Mouse (Mus musculus) midbrain, postnatal 0 days (tissue): Measurements from ENCODE around the gene Cstf2t. TPM values are rescaled to one million over a fixed set of nuclear protein-coding genes. Genes with fewer than 3 reads are reported as not detected.

Experiments
- ATAC-seq: fragments of 200-750 bp; cut with Nextera tagmentation; 2 replicates; pipeline ENCODE4 v1.8.0; 2017; ENCODE audit warnings: moderate number of reproducible peaks, mild to moderate bottlenecking, moderate TSS enrichment, moderate library complexity; ENCODE audit not compliant: low FRiP score
- DNase-seq: peaks from one replicate; pipeline ENCODE4 v3.0.0-alpha.2; 2015; ENCODE audit warnings: low spot score
- H3K27ac ChIP-seq: fragments of 300-500 bp; sonication (generic); 2 replicates; pipeline ENCODE4 v1.5.1; 2014; ENCODE audit warnings: low read depth, mild to moderate bottlenecking, low read length, mixed read lengths
- H3K27me3 ChIP-seq: fragments of 300-500 bp; sonication (generic); 2 replicates; pipeline ENCODE4 v1.6.1; 2014; ENCODE audit warnings: low read length, control low read depth, mixed read lengths; ENCODE audit not compliant: insufficient read depth
- H3K36me3 ChIP-seq: fragments of 300-500 bp; sonication (generic); 2 replicates; pipeline ENCODE4 v1.6.1; 2014; ENCODE audit warnings: low read length, control low read depth, mixed read lengths; ENCODE audit not compliant: insufficient read depth
- H3K4me1 ChIP-seq: fragments of 300-500 bp; sonication (generic); 2 replicates; pipeline ENCODE4 v1.6.1; 2014; ENCODE audit warnings: mild to moderate bottlenecking, control low read depth, antibody characterized with exemption, low read length, mixed read lengths; ENCODE audit not compliant: insufficient read depth
- H3K4me2 ChIP-seq: fragments of 300-500 bp; sonication (generic); 2 replicates; pipeline ENCODE4 v1.6.1; 2014; ENCODE audit warnings: low read depth, mild to moderate bottlenecking, low read length, mixed read lengths; ENCODE audit not compliant: poor library complexity, severe bottlenecking
- H3K4me3 ChIP-seq: fragments of 300-500 bp; sonication (generic); 2 replicates; pipeline ENCODE4 v1.5.1; 2014; ENCODE audit warnings: low read depth, mild to moderate bottlenecking, low read length, moderate library complexity
- H3K9ac ChIP-seq: fragments of 300-500 bp; sonication (generic); replicated peaks from 2 replicates; pipeline ENCODE4 v1.6.1; 2014; ENCODE audit warnings: mild to moderate bottlenecking, low read length, moderate library complexity, mixed read lengths; ENCODE audit not compliant: poor library complexity, severe bottlenecking
- H3K9me3 ChIP-seq: fragments of 300-500 bp; sonication (generic); 2 replicates; pipeline ENCODE4 v1.6.1; 2016; ENCODE audit warnings: low read length, control low read depth
- CTCF ChIP-seq: IDR thresholded peaks from 2 replicates; pipeline ENCODE4 v1.5.1; 2016; ENCODE audit warnings: antibody characterized with exemption, mild to moderate bottlenecking
- WGBS: fragments of 180-500 bp; shearing (Covaris S2); extraction: QIAGEN DNeasy Blood & Tissue Kit; methylation state at CpG from one replicate; pipeline ENCODE4 v1.1.7; 2014; 5-methylcytosine and 5-hydroxymethylcytosine counted together
- polyA plus RNA-seq: library from polyadenylated mRNA; unstranded; fragments of >200 nt; fragmentation: Nextera tagmentation; extraction: Ambion mirVana; gene quantifications from 2 replicates; pipeline ENCODE4 v1.2.1, GENCODE M21; 2015
- total RNA-seq: library from RNA; depleted of rRNA; stranded (reverse); fragments of >200 nt; gene quantifications from 2 replicates; pipeline ENCODE4 v1.2.3, GENCODE M21; 2014; rRNA removed

The Cstf2t gene
- total RNA-seq, result 78.5 and 81.3 TPM in 2 replicates
- 54.4 and 59.2 TPM in 2 replicates for polyA plus RNA-seq

DNA sequence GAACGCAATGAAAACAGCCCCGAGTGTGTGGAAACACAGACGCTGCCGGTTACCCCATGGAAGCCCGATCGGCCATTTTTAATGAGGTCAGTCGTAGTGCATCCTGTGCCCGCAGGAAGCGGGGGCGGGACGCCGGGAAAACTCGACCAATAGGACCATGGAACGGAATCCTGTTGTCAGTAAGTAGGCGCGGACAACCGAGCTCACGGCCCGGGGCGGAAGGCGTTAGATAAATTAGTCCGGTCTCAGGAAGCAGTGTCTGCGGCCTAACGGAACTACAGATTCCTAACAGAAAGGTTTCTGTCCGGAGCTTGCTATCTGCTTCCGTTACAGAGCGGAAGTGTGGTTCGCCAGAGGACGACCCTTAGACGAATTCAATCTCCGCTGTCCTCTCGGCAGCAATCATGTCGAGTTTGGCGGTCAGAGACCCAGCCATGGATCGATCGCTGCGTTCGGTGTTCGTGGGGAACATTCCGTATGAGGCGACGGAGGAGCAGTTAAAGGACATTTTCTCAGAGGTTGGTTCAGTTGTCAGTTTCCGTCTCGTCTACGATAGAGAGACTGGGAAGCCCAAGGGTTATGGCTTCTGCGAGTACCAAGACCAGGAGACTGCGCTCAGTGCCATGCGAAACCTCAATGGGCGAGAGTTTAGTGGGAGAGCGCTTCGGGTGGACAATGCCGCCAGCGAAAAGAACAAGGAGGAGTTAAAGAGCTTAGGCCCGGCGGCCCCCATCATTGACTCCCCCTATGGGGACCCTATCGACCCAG, at the start of gene Cstf2t:
TSS of gene Cstf2t (plus strand) at position 176 of the 768 bp plus-strand sequence.
- Histone ChIP-seq H3K4me2 (peak within 1 kb of the TSS; percentile 94), H3K4me3 (peak within 1 kb of the TSS; percentile 66), H3K27ac (peak within 1 kb of the TSS; percentile 80), H3K9me3 (no peaks in the 10 kb centered on the region), H3K4me1 (peaks cover 16% of the 10 kb centered on the region), H3K36me3 (peaks cover 7% of the 10 kb centered on the region; the same call in 1 of the 2 replicates), H3K9ac (peak within 1 kb of the TSS; percentile 83), H3K27me3 (no peaks in the 10 kb centered on the region)
- peak; percentile 100 for DNase-seq
- TF ChIP-seq CTCF, result peak; percentile 9; the same call in 1 of the 2 replicates
- 2% methylated on average over 56 of the region's 56 CpGs for WGBS
- ATAC-seq, result peak; percentile 100

DNA sequence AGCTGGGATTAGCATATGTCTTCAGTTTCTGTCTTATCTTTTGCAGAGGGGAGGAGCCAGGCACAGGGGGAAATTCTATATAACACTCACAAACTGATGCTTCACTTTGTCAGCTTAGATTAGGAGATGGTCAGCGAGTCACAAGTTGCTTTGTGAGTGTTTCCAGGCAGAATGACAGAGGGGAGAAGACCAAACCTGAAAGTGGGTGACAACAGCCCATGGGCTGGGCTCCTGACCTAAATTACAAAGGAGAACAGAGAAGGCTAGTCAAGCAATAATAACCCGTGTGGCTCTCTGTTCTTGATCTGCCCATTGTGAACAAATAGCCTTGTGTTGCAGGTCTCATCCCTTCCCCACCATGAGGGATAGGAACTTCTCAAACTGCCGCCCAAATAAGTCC, 43.7 kb upstream of the Cstf2t start:
- Histone ChIP-seq H3K4me2 (no peak overlapping the region), H3K4me3 (no peak overlapping the region), H3K9me3 (no peaks in the 10 kb centered on the region), H3K36me3 (no peaks in the 10 kb centered on the region), H3K27ac (no peak overlapping the region), H3K4me1 (no peaks in the 10 kb centered on the region), H3K9ac (no peak overlapping the region), H3K27me3 (no peaks in the 10 kb centered on the region)
- DNase-seq, result no peak
- TF ChIP-seq CTCF, result no peak
- 83% methylated on average over 3 of the region's 3 CpGs for WGBS
- ATAC-seq, result no peak

DNA sequence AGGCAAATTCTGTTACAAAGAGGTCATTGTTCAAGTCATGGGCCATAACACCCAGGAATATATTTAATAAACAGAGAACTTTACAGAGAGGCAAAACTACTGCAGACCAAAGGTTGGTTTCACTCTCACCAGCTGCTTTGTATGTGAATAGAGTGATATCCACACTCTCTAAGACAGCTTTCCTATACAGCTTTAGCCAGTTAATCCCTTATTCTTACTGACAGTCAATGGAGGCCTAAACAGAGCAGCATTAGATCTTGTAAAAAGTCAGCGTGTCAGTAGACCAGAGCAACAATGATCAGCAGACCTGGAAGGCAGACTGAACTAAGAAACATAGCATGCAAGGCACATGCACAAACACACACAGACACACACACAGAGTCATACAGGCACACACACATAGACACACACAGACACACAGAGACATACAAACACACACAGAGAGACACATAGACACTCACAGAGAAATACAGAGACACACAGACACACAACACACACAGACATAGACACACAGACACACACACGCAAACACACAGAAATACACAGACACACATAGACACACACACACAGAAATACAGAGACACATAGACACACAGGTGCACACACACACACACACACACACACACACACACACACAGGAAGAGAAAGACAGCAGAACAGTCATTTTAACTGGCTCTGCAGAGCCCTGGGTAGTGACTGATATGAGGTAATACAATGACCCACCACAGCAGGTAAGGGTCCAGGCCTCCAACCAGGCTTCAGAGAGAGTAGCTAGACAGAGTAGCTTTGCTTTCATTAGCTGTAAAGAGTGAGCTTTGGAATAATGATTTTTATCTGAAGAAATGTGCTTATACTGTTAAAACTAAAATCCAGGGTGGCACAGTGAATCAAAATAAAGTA, 41.4 kb upstream of the Cstf2t start:
- H3K4me3 ChIP-seq, result no peak overlapping the region
- H3K9ac ChIP-seq, result no peak overlapping the region
- no peaks in the 10 kb centered on the region for H3K36me3 ChIP-seq
- H3K4me1 ChIP-seq, result no peaks in the 10 kb centered on the region
- no peaks in the 10 kb centered on the region for H3K9me3 ChIP-seq
- H3K27ac ChIP-seq, result no peak overlapping the region
- no peaks in the 10 kb centered on the region for H3K27me3 ChIP-seq
- ATAC-seq, result no peak
- H3K4me2 ChIP-seq, result no peak overlapping the region
- 70% methylated on average over 2 of the region's 2 CpGs for WGBS
- no peak for TF ChIP-seq CTCF
- no peak for DNase-seq

DNA sequence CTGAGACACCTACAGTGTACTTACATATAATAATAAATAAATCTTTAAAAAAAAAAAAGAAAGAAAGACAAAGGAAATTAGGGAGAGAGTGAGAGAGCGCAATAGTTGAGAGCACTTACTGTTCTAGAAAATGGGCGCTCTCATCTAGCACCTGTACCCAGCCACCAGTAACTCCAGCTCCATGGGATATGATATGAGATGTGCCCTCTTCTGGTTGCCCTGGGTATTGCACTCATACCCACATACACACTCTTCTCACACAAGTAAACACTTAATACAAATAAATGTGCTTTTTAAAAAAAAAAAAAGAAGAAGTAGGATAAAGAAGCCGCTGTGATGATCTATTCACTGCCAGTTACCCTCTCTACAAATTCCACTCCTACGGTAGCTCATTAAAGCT, 36.0 kb upstream of the Cstf2t start:
- DNase-seq, result no peak
- no peak overlapping the region for H3K9ac ChIP-seq
- WGBS, result over 99% methylated on average over 4 of the region's 4 CpGs
- no peak for ATAC-seq
- H3K36me3 ChIP-seq, result no peaks in the 10 kb centered on the region
- no peak overlapping the region for H3K4me2 ChIP-seq
- H3K4me1 ChIP-seq, result no peaks in the 10 kb centered on the region
- no peak overlapping the region for H3K27ac ChIP-seq
- no peaks in the 10 kb centered on the region for H3K9me3 ChIP-seq
- TF ChIP-seq CTCF, result peak; percentile 36; the same call in 1 of the 2 replicates
- no peaks in the 10 kb centered on the region for H3K27me3 ChIP-seq
- no peak overlapping the region for H3K4me3 ChIP-seq

DNA sequence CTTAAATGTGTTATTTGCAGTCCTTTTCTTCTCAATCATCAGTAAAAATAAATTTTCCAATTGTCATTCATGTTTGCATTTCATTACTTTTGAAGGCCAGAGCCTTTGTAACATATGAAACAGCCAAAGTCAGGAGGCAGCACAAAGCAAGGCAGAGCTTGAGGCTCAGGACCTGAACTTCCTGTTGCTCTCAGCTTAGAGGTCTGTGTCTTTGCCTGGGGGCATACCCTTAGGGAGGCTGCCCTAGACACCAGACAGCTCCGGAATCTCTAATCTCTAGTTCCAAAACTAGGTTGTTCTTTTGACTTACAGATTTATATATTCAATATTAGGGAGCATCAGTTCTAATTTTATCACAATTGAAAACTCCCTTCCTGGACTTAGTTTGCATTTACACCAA, 17.9 kb upstream of the Cstf2t start:
- Histone ChIP-seq H3K4me2 (no peak overlapping the region), H3K4me3 (no peak overlapping the region), H3K9ac (no peak overlapping the region), H3K9me3 (no peaks in the 10 kb centered on the region), H3K36me3 (no peaks in the 10 kb centered on the region), H3K27me3 (no peaks in the 10 kb centered on the region), H3K27ac (no peak overlapping the region), H3K4me1 (no peaks in the 10 kb centered on the region)
- WGBS, result 81% methylated on average over 1 of the region's 1 CpGs
- TF ChIP-seq CTCF, result no peak
- no peak for ATAC-seq
- no peak for DNase-seq
